Mouse (Mus musculus) spleen, adult 2 months (tissue): Measurements from ENCODE around the gene Asic2.

Experiments
- CTCF ChIP-seq: fragments of 200-500 bp; IDR thresholded peaks from 2 replicates; pipeline ENCODE4 v1.5.1; 2011; ENCODE audit warnings: mild to moderate bottlenecking, inconsistent platforms; ENCODE audit not compliant: insufficient read depth, insufficient read length, insufficient replicate concordance; ENCODE audit errors: extremely low read depth
- POLR2A ChIP-seq: fragments of 200-500 bp; IDR thresholded peaks from 2 replicates; pipeline ENCODE4 v1.6.1; 2011; ENCODE audit warnings: low read depth, low read length, inconsistent platforms

DNA sequence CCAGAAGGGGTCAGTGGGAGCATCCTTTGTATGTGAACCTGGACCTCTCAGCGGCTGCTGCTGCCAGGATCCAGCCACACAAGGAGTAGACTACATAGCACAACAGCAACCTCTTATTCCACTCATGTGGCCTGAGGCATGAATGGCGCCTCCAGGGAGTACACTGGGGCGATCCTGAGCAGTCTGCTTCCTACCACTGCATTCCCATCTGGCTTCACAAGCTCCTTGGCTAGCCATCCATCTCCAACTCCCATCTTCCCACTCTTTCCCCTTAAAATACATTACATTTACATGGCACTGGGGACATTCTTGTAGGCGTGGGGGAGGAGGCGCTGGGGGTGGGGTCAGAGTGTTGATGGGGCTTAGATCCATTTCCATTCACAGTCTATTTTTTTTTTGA lies 1055.5 kb downstream of the Asic2 start:
- no peak for TF ChIP-seq CTCF
- no peak for TF ChIP-seq POLR2A
